In the genomic region with DNA sequence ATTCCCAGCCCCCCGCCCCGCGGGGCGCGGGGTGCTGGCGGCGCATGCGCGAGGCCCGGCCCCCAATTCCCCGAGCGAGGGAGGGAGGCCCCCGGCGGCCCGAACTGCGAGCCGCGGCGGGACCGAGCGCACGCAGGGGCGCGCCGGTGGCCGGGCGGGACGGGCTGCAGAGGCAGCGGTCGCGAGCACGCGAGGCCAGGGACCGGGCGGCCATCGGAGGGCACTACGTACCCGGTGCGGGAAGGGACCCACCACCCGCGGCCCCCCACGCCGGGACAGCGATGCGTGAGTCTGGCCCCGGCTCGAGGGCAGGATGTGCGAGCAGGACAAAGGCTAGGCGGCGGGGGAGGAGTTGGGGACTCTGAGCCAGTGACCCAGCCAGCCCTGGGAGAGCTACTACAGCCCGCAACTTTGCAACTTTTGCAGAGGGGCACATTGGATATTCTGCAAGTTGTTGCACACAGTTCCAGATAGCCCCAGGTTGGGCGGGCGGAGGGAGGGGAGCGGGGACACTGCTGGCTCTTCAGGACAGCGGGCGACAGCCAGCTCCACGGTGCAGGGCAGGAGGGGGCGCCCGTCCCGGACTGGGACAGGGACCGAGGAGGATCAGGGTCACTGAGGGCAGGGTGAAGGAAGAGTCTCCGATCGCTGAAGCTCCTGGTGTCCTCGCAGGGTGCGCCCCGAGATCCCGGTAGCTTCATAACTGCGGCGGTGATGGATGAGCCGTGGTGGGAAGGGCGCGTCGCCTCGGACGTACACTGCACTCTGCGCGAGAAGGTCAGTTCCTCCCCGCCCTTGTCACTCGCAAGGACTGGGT, we compare ENCODE assay signal across 8 mouse cellular contexts. TPM values are rescaled to one million over a fixed set of nuclear protein-coding genes. Genes with fewer than 3 reads are reported as not detected.
DNase-seq lines count a peak whose midpoint lies in the region; ATAC-seq and TF ChIP-seq lines count a peak whose summit lies in the region.

Gene Ccnjl, plus strand, starts transcription at position 102 of the 817 bp plus-strand sequence.

- TF ChIP-seq CTCF in gastrocnemius, adult 2 months (IDR thresholded peaks at IDR 0.05) = peak; percentile 43
- TF ChIP-seq CTCF in small intestine, adult 2 months (IDR thresholded peaks at IDR 0.05; ENCODE audit: extremely low read depth, insufficient read length, insufficient replicate concordance, low read depth, low read length) = peak; percentile 25; the same call in 1 of the 2 replicates

- H3K4me2 ChIP-seq in hindbrain, embryonic 14.5 days (replicated peaks) = peak within 1 kb of the TSS; percentile 96
- H3K4me2 ChIP-seq in limb, embryonic 12.5 days = peak within 1 kb of the TSS; percentile 76
- peak within 1 kb of the TSS; percentile 79 for H3K4me2 ChIP-seq in midbrain, embryonic 11.5 days

- H3K4me1 ChIP-seq in hindbrain, embryonic 14.5 days (replicated peaks; ENCODE audit: control insufficient read depth, insufficient read depth, low read length) = peaks cover 11% of the 10 kb centered on the region; the same call in 1 of the 2 replicates
- peaks cover 16% of the 10 kb centered on the region for H3K4me1 ChIP-seq in limb, embryonic 12.5 days (replicated peaks)
- H3K4me1 ChIP-seq in midbrain, embryonic 11.5 days (ENCODE audit: control insufficient read depth, insufficient read depth, low read length) = peaks cover 16% of the 10 kb centered on the region
- no peaks in the 10 kb centered on the region; the same call in 1 of the 2 replicates for H3K4me1 ChIP-seq in small intestine, adult 2 months (ENCODE audit: control insufficient read depth, insufficient read depth, insufficient read length, low read length)

- H3K9ac ChIP-seq in hindbrain, embryonic 14.5 days = peak within 1 kb of the TSS; percentile 74
- H3K9ac ChIP-seq in limb, embryonic 12.5 days (replicated peaks) = peak within 1 kb of the TSS; percentile 92
- peak within 1 kb of the TSS; percentile 94 for H3K9ac ChIP-seq in midbrain, embryonic 11.5 days (ENCODE audit: low read length)

- ATAC-seq in hindbrain, embryonic 14.5 days (ENCODE audit: low FRiP score) = peak; percentile 87
- ATAC-seq in limb, embryonic 12.5 days (ENCODE audit: insufficient number of reproducible peaks, insufficient read depth, low FRiP score, low TSS enrichment, low read depth) = peak; percentile 75
- peak; percentile 90 for ATAC-seq in midbrain, embryonic 11.5 days (ENCODE audit: low FRiP score)
- ATAC-seq in activated CD4-positive, CD25-positive, alpha-beta regulatory T cell, adult 4 months = no peak

- WGBS in hindbrain, embryonic 14.5 days = under 1% methylated on average over 76 of the region's 79 CpGs
- under 1% methylated on average over 75 of the region's 79 CpGs for WGBS in limb, embryonic 12.5 days
- WGBS in midbrain, embryonic 11.5 days = under 1% methylated on average over 75 of the region's 79 CpGs
- WGBS in small intestine, adult 2 months = under 1% methylated on average over 79 of the region's 79 CpGs

- H3K27ac ChIP-seq in gastrocnemius, adult 2 months = peak within 1 kb of the TSS; percentile 44
- peak within 1 kb of the TSS; percentile 81 for H3K27ac ChIP-seq in hindbrain, embryonic 14.5 days
- peak within 1 kb of the TSS; percentile 88 for H3K27ac ChIP-seq in limb, embryonic 12.5 days
- peak within 1 kb of the TSS; percentile 85 for H3K27ac ChIP-seq in midbrain, embryonic 11.5 days (ENCODE audit: low read depth, low read length)
- peak within 1 kb of the TSS; percentile 55 for H3K27ac ChIP-seq in small intestine, adult 2 months (ENCODE audit: insufficient read depth, low read depth, low read length)

- H3K9me3 ChIP-seq in hindbrain, embryonic 14.5 days (ENCODE audit: control insufficient read depth, low read length) = no peaks in the 10 kb centered on the region
- H3K9me3 ChIP-seq in limb, embryonic 12.5 days = no peaks in the 10 kb centered on the region
- H3K9me3 ChIP-seq in midbrain, embryonic 11.5 days (ENCODE audit: control insufficient read depth, low read length) = no peaks in the 10 kb centered on the region

- TF ChIP-seq POLR2A in small intestine, adult 2 months (IDR thresholded peaks at IDR 0.05; ENCODE audit: low read depth, low read length) = peak; percentile 9; the same call in 1 of the 2 replicates

- intact Hi-C loops in gastrocnemius, adult 2 months (cut with DNase I) = no loop called here

- H3K36me3 ChIP-seq in hindbrain, embryonic 14.5 days (replicated peaks; ENCODE audit: control insufficient read depth, insufficient read depth) = no peaks in the 10 kb centered on the region; the same call in 1 of the 2 replicates
- H3K36me3 ChIP-seq in limb, embryonic 12.5 days = peaks cover 33% of the 10 kb centered on the region
- no peaks in the 10 kb centered on the region; the same call in 1 of the 2 replicates for H3K36me3 ChIP-seq in midbrain, embryonic 11.5 days (ENCODE audit: control insufficient read depth, insufficient read depth, low read length)
- peaks cover 3% of the 10 kb centered on the region; the same call in 1 of the 2 replicates for H3K36me3 ChIP-seq in small intestine, adult 2 months (ENCODE audit: control insufficient read depth, insufficient read depth, low read length)

- peak; percentile 61 to 68 for DNase-seq in adrenal gland, adult 18-20 months (ENCODE audit: low spot score in 2 of 2)
- peak; percentile 81 to 86 for DNase-seq in cerebellum, postnatal 10 days
- DNase-seq in gastrocnemius, adult 2 months = peak; percentile 59
- DNase-seq in hindbrain, embryonic 14.5 days (ENCODE audit: low spot score) = peak; percentile 78
- peak; percentile 99 for DNase-seq in midbrain, embryonic 11.5 days (ENCODE audit: low spot score, missing footprints)

- peak within 1 kb of the TSS; percentile 83 for H3K4me3 ChIP-seq in gastrocnemius, adult 2 months
- H3K4me3 ChIP-seq in hindbrain, embryonic 14.5 days (replicated peaks; ENCODE audit: low read length) = peak within 1 kb of the TSS; percentile 87
- H3K4me3 ChIP-seq in limb, embryonic 12.5 days (replicated peaks) = peak within 1 kb of the TSS; percentile 84
- peak within 1 kb of the TSS; percentile 81 for H3K4me3 ChIP-seq in midbrain, embryonic 11.5 days (ENCODE audit: low read depth, low read length)
- H3K4me3 ChIP-seq in small intestine, adult 2 months (ENCODE audit: low read depth, low read length) = peak within 1 kb of the TSS; percentile 93

- H3K27me3 ChIP-seq in hindbrain, embryonic 14.5 days (ENCODE audit: control insufficient read depth, insufficient read depth, low read length) = no peaks in the 10 kb centered on the region
- no peaks in the 10 kb centered on the region for H3K27me3 ChIP-seq in limb, embryonic 12.5 days
- H3K27me3 ChIP-seq in midbrain, embryonic 11.5 days (ENCODE audit: control insufficient read depth, insufficient read depth, low read length) = no peaks in the 10 kb centered on the region
- H3K27me3 ChIP-seq in small intestine, adult 2 months (ENCODE audit: control insufficient read depth, insufficient read depth, low read length) = no peaks in the 10 kb centered on the region

RNA-seq across cellular contexts. Expression of gene Ccnjl, which starts in this region (rescaled TPM):
- total RNA-seq in adrenal gland, adult 18-20 months (2021) = 1 to 10 TPM; 1.3 to 2.5 TPM
- total RNA-seq in gastrocnemius, adult 2 months (2021) = under 1 TPM in 1 of 2 experiments, not detected in 1; 0.33 TPM
- 10.9 and 11.9 TPM in 2 replicates for polyA plus RNA-seq in hindbrain, embryonic 14.5 days (2014; fragmentation: Nextera tagmentation; extraction: Ambion mirVana)
- polyA plus RNA-seq in limb, embryonic 12.5 days (2016; fragmentation: Nextera tagmentation; extraction: Ambion mirVana) = 22.6 and 23.3 TPM in 2 replicates
- polyA plus RNA-seq in midbrain, embryonic 11.5 days (2014; fragmentation: Nextera tagmentation; extraction: Ambion mirVana) = 35.7 and 40.2 TPM in 2 replicates
- polyA plus RNA-seq in small intestine, adult 2 months (2012; rRNA removed) = 7.1 and 7.9 TPM in 2 replicates
- under 1 TPM in 1 of 2 experiments, not detected in 1; 0.17 TPM for polyA plus RNA-seq in activated CD4-positive, CD25-positive, alpha-beta regulatory T cell, adult 4 months (2017; shearing (Covaris generic))

Comparison
In these comparisons a context has a peak if more than half of its experiments do, and no peak if none do; other contexts are left out.
1. Peak in DNase-seq, H3K4me3 ChIP-seq and H3K27ac ChIP-seq in gastrocnemius, adult 2 months; RNA of the gene not detected or under 1 TPM.